Mouse (Mus musculus): ENCODE data around the gene Mgat4a. TPM values are rescaled to one million over a fixed set of nuclear protein-coding genes. Genes with fewer than 3 reads are reported as not detected.
"Not testable (repeated sequence)": the region's sequence is repeated elsewhere in the genome, so short reads cannot be mapped to it uniquely, and the experiment has no call there.

Mgat4a gene
- polyA plus RNA-seq, 1 experiment from 2014 or later, result 6.3 TPM

- ATAC-seq (ENCODE audit: borderline replicate concordance, extremely low read depth, low FRiP score, low TSS enrichment), result no peak
- H3K27me3 ChIP-seq, result no peaks in the 10 kb centered on the region
- H3K27ac ChIP-seq, result peak overlapping the region; percentile 55; the same call in 1 of the 2 replicates
- H3K4me3 ChIP-seq, result no peak overlapping the region
- 89% methylated on average over 9 of the region's 9 CpGs for WGBS
- no peak overlapping the region for H3K4me2 ChIP-seq
- H3K9me3 ChIP-seq, result no peaks in the 10 kb centered on the region
- H3K36me3 ChIP-seq, result no peaks in the 10 kb centered on the region
- no peak overlapping the region for H3K9ac ChIP-seq
- peaks cover 24% of the 10 kb centered on the region for H3K4me1 ChIP-seq
Measured at GRCm38 (mm10) chr1:37505348-37505730, 35.5 kb downstream of the Mgat4a start.

- H3K4me2 ChIP-seq, result no peak overlapping the region
- peaks cover 24% of the 10 kb centered on the region for H3K4me1 ChIP-seq
- H3K36me3 ChIP-seq, result no peaks in the 10 kb centered on the region
- H3K27me3 ChIP-seq, result no peaks in the 10 kb centered on the region
- no peak overlapping the region for H3K4me3 ChIP-seq
- 51% methylated on average over 10 of the region's 10 CpGs for WGBS
- no peaks in the 10 kb centered on the region for H3K9me3 ChIP-seq
- no peak overlapping the region for H3K9ac ChIP-seq
- H3K27ac ChIP-seq, result peak overlapping the region; percentile 55
- ATAC-seq (ENCODE audit: borderline replicate concordance, extremely low read depth, low FRiP score, low TSS enrichment), result peak; percentile 50; the same call in 1 of the 2 replicates
Measured at GRCm38 (mm10) chr1:37504716-37505347, 36.0 kb downstream of the Mgat4a start.

- no peaks in the 10 kb centered on the region for H3K9me3 ChIP-seq
- H3K27me3 ChIP-seq, result no peaks in the 10 kb centered on the region
- peaks cover 24% of the 10 kb centered on the region for H3K4me1 ChIP-seq
- no peak overlapping the region for H3K4me2 ChIP-seq
- ATAC-seq (ENCODE audit: borderline replicate concordance, extremely low read depth, low FRiP score, low TSS enrichment), result no peak
- H3K4me3 ChIP-seq, result no peak overlapping the region
- no peaks in the 10 kb centered on the region for H3K36me3 ChIP-seq
- no peak overlapping the region for H3K9ac ChIP-seq
- H3K27ac ChIP-seq, result no peak overlapping the region
- WGBS, result 58% methylated on average over 4 of the region's 4 CpGs
Measured at GRCm38 (mm10) chr1:37503656-37504055, 37.2 kb downstream of the Mgat4a start.

DNA sequence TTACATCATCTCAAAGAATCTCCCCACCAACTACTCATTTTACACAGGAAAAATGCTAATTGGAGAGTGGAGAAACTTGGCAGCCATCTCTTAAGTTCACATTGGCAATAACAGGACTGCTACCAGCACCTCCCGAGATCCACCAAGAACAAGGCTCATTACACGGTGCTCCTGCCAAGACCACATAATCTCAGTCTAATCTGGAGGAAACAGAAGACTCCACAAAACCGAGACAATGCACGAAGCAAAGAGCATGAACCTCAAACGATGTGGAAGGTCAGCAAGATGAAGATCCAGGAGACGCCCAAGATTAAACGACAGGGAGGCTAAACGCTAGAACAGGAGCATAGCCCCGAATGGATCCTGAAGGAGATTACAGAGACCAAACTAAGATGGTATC is 38.5 kb downstream of the Mgat4a start:
- H3K9ac ChIP-seq, result no peak overlapping the region
- no peak overlapping the region for H3K4me3 ChIP-seq
- H3K27ac ChIP-seq, result no peak overlapping the region
- H3K9me3 ChIP-seq, result no peaks in the 10 kb centered on the region
- peaks cover 24% of the 10 kb centered on the region for H3K4me1 ChIP-seq
- no peaks in the 10 kb centered on the region for H3K27me3 ChIP-seq
- WGBS, result 78% methylated on average over 9 of the region's 9 CpGs
- no peaks in the 10 kb centered on the region for H3K36me3 ChIP-seq
- ATAC-seq (ENCODE audit: borderline replicate concordance, extremely low read depth, low FRiP score, low TSS enrichment), result no peak
- no peak overlapping the region for H3K4me2 ChIP-seq

DNA sequence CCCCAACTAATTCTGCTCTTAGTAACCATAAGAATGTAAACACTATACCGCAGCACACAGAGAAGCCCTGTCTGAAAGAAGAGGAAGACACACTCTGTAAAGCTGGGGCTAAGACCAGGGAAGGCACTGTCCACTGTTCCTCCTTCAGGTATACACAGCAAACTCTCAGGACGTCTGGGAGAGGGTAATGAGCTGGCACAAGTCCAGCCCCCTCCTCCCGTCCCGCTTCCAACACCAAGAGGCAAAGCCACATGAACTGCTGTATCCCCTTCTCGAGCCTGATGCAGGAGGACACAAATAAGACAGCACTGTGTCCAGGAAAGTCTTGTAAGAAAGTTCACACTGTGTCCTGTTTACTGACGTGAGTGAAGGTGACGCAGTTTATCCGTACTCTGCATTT is 40.1 kb downstream of the Mgat4a start:
- Histone ChIP-seq H3K4me3 (no peak overlapping the region), H3K27ac (no peak overlapping the region), H3K27me3 (no peaks in the 10 kb centered on the region), H3K9ac (no peak overlapping the region), H3K4me1 (peaks cover 24% of the 10 kb centered on the region), H3K36me3 (no peaks in the 10 kb centered on the region), H3K9me3 (no peaks in the 10 kb centered on the region), H3K4me2 (no peak overlapping the region)
- ATAC-seq (ENCODE audit: borderline replicate concordance, extremely low read depth, low FRiP score, low TSS enrichment), result no peak
- WGBS, result 21% methylated on average over 8 of the region's 8 CpGs

DNA sequence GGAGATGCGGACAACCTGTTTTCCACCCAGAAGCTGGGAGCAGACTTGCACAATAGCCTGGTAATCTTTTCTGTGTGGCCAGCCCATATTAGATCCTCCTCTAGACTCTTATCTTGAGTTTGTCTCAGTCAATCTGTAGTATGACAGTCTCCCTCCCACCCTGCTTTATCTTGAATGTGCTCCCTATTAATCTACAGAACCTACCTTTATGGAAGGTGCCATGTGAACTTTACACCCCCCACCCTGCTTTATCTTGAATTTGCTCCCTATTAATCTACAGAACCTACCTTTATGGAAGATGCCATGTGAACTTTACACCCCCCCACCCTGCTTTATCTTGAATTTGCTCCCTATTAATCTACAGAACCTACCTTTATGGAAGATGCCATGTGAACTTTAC is 41.4 kb downstream of the Mgat4a start:
- not testable (repeated sequence) for H3K36me3 ChIP-seq; H3K27me3 ChIP-seq; H3K4me3 ChIP-seq; ATAC-seq (ENCODE audit: borderline replicate concordance, extremely low read depth, low FRiP score, low TSS enrichment); H3K4me2 ChIP-seq; H3K9ac ChIP-seq; H3K9me3 ChIP-seq; H3K27ac ChIP-seq
- peaks cover 16% of the 10 kb centered on the region for H3K4me1 ChIP-seq
- 88% methylated on average over 1 of the region's 1 CpGs for WGBS

- no peak for ATAC-seq (ENCODE audit: borderline replicate concordance, extremely low read depth, low FRiP score, low TSS enrichment)
- 77% methylated on average over 10 of the region's 10 CpGs for WGBS
- Histone ChIP-seq H3K27ac (no peak overlapping the region), H3K9me3 (no peaks in the 10 kb centered on the region), H3K9ac (no peak overlapping the region), H3K4me2 (no peak overlapping the region), H3K36me3 (no peaks in the 10 kb centered on the region), H3K4me1 (peaks cover 11% of the 10 kb centered on the region; the same call in 1 of the 2 replicates), H3K27me3 (no peaks in the 10 kb centered on the region), H3K4me3 (no peak overlapping the region)
Measured at GRCm38 (mm10) chr1:37498911-37499310, 41.9 kb downstream of the Mgat4a start.

DNA sequence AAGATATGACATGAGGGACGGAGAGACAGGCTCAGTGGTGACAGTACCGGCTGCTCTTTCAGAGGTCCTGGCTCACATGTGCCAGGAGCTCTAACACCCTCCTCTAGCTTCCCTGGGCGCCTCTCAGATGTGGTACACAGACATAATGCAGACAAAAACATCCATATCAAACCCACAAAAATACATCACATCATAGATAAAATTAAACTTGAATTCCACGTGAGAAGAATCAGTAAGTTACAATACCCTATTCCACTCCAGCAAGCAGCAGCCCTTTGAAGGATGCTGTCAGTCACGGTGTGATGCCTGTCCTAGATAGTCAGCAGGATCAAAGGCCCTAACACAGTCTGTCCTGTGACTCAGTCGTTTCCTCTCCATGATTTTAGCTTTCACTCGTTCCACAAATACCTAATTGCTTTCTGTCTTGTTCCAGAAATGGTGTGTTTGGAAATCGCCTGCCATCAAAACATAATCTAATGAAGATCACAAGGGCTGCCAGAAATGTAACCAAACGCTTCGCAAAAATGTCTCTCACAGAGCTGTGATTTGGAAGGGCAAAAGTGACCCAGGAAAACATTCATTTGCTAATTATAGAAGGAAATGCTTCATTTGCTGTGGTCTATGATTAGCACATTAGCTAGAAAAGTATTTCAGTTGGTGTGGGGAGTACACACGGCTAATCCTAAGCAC is 44.1 kb downstream of the Mgat4a start:
- Histone ChIP-seq H3K9me3 (no peaks in the 10 kb centered on the region), H3K27ac (no peak overlapping the region), H3K27me3 (no peaks in the 10 kb centered on the region), H3K9ac (no peak overlapping the region), H3K4me1 (peaks cover 8% of the 10 kb centered on the region; the same call in 1 of the 2 replicates), H3K4me2 (no peak overlapping the region), H3K4me3 (no peak overlapping the region), H3K36me3 (no peaks in the 10 kb centered on the region)
- WGBS, result 54% methylated on average over 11 of the region's 11 CpGs
- no peak for ATAC-seq (ENCODE audit: borderline replicate concordance, extremely low read depth, low FRiP score, low TSS enrichment)

GRCm38 (mm10) chr1:37495698-37496321 is 45.0 kb downstream of the Mgat4a start:
- ATAC-seq (ENCODE audit: borderline replicate concordance, extremely low read depth, low FRiP score, low TSS enrichment), result no peak
- no peaks in the 10 kb centered on the region for H3K27me3 ChIP-seq
- H3K9ac ChIP-seq, result no peak overlapping the region
- 69% methylated on average over 10 of the region's 10 CpGs for WGBS
- no peaks in the 10 kb centered on the region for H3K9me3 ChIP-seq
- H3K4me1 ChIP-seq, result peaks cover under 1% of the 10 kb centered on the region; the same call in 1 of the 2 replicates
- H3K4me3 ChIP-seq, result no peak overlapping the region
- H3K36me3 ChIP-seq, result no peaks in the 10 kb centered on the region
- no peak overlapping the region for H3K27ac ChIP-seq
- H3K4me2 ChIP-seq, result no peak overlapping the region

DNA sequence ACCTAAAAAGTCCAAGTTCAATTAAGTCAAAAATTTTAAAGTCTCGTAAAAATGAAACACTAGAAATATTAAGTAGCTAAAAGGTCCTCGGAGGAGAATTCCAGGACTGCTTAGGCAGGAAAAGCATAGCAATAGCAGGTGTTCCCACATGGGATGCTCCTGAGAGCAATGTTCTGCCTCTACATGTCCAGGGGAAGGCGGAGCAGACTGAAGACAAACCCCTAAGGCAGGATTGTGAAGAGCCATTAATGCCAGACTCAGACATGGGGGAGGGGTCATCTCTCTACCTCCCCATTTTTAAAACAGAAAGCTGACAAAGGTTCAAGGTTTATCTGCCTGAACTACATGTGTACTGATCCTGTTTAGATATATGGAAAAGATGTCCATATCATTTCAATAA is 45.7 kb downstream of the Mgat4a start:
- WGBS, result 92% methylated on average over 3 of the region's 3 CpGs
- ATAC-seq (ENCODE audit: borderline replicate concordance, extremely low read depth, low FRiP score, low TSS enrichment), result no peak

GRCm38 (mm10) chr1:37491672-37492071 is 49.1 kb downstream of the Mgat4a start:
- Histone ChIP-seq H3K4me3 (no peak overlapping the region), H3K4me1 (no peaks in the 10 kb centered on the region), H3K4me2 (no peak overlapping the region), H3K9me3 (no peaks in the 10 kb centered on the region), H3K27ac (no peak overlapping the region), H3K36me3 (no peaks in the 10 kb centered on the region), H3K9ac (no peak overlapping the region), H3K27me3 (no peaks in the 10 kb centered on the region)
- WGBS, result 53% methylated on average over 7 of the region's 7 CpGs
- no peak for ATAC-seq (ENCODE audit: borderline replicate concordance, extremely low read depth, low FRiP score, low TSS enrichment)

More for the DNA sequence above, 45.7 kb downstream of the Mgat4a start:
- Histone ChIP-seq H3K9me3 (no peaks in the 10 kb centered on the region), H3K9ac (no peak overlapping the region), H3K27me3 (no peaks in the 10 kb centered on the region), H3K4me3 (no peak overlapping the region), H3K36me3 (no peaks in the 10 kb centered on the region), H3K4me2 (no peak overlapping the region), H3K27ac (no peak overlapping the region), H3K4me1 (no peaks in the 10 kb centered on the region)

- ATAC-seq (ENCODE audit: borderline replicate concordance, extremely low read depth, low FRiP score, low TSS enrichment), result no peak
- no peaks in the 10 kb centered on the region for H3K9me3 ChIP-seq
- no peak overlapping the region for H3K9ac ChIP-seq
- H3K27me3 ChIP-seq, result no peaks in the 10 kb centered on the region
- H3K4me2 ChIP-seq, result no peak overlapping the region
- H3K36me3 ChIP-seq, result no peaks in the 10 kb centered on the region
- H3K4me3 ChIP-seq, result no peak overlapping the region
- 84% methylated on average over 5 of the region's 5 CpGs for WGBS
- no peaks in the 10 kb centered on the region for H3K4me1 ChIP-seq
- H3K27ac ChIP-seq, result no peak overlapping the region
Measured at GRCm38 (mm10) chr1:37490691-37491212, 50.1 kb downstream of the Mgat4a start.

All from lung, embryonic 15.5 days (tissue).